Mouse (Mus musculus) kidney, embryonic 15.5 days (tissue): ENCODE results near the gene Prmt9. TPM values are rescaled to one million over a fixed set of nuclear protein-coding genes. Genes with fewer than 3 reads are reported as not detected.

Experiments
- ATAC-seq: fragments of 200-750 bp; cut with Nextera tagmentation; replicated peaks from 2 replicates; pipeline ENCODE4 v1.8.0; 2017; ENCODE audit warnings: moderate TSS enrichment; ENCODE audit not compliant: low FRiP score
- H3K27ac ChIP-seq: fragments of 300-500 bp; sonication (generic); 2 replicates; pipeline ENCODE4 v1.5.1; 2015; ENCODE audit warnings: mild to moderate bottlenecking, inconsistent platforms
- H3K27me3 ChIP-seq: fragments of 300-500 bp; sonication (generic); 2 replicates; pipeline ENCODE4 v1.6.1; 2015; ENCODE audit warnings: inconsistent platforms
- H3K36me3 ChIP-seq: fragments of 300-500 bp; sonication (generic); 2 replicates; pipeline ENCODE4 v1.6.1; 2015; ENCODE audit warnings: inconsistent platforms
- H3K4me1 ChIP-seq: fragments of 300-500 bp; sonication (generic); 2 replicates; pipeline ENCODE4 v1.6.1; 2015; ENCODE audit warnings: inconsistent platforms
- H3K4me2 ChIP-seq: fragments of 300-500 bp; sonication (generic); 2 replicates; pipeline ENCODE4 v1.6.1; 2015; ENCODE audit warnings: moderate library complexity, mild to moderate bottlenecking, inconsistent platforms
- H3K4me3 ChIP-seq: fragments of 300-500 bp; sonication (generic); replicated peaks from 2 replicates; pipeline ENCODE4 v1.5.1; 2015; ENCODE audit warnings: mild to moderate bottlenecking, inconsistent platforms
- H3K9ac ChIP-seq: fragments of 300-500 bp; sonication (generic); 2 replicates; pipeline ENCODE4 v1.6.1; 2015; ENCODE audit warnings: mild to moderate bottlenecking, inconsistent platforms
- H3K9me3 ChIP-seq: fragments of 300-500 bp; sonication (generic); replicated peaks from 2 replicates; pipeline ENCODE4 v1.6.1; 2016; ENCODE audit warnings: inconsistent platforms
- WGBS: fragments of 180-500 bp; shearing (Covaris S2); methylation state at CpG from one replicate; pipeline ENCODE4 v1.1.7; 2015; ENCODE audit warnings: mixed read lengths; 5-methylcytosine and 5-hydroxymethylcytosine counted together
- polyA plus RNA-seq: library from polyadenylated mRNA; unstranded; fragments of >200 nt; fragmentation: Nextera tagmentation; extraction: Ambion mirVana; gene quantifications from 2 replicates; pipeline ENCODE4 v1.2.1, GENCODE M21; 2015

The Prmt9 gene
- polyA plus RNA-seq, 1 experiment from 2014 or later = 19.6 TPM

DNA sequence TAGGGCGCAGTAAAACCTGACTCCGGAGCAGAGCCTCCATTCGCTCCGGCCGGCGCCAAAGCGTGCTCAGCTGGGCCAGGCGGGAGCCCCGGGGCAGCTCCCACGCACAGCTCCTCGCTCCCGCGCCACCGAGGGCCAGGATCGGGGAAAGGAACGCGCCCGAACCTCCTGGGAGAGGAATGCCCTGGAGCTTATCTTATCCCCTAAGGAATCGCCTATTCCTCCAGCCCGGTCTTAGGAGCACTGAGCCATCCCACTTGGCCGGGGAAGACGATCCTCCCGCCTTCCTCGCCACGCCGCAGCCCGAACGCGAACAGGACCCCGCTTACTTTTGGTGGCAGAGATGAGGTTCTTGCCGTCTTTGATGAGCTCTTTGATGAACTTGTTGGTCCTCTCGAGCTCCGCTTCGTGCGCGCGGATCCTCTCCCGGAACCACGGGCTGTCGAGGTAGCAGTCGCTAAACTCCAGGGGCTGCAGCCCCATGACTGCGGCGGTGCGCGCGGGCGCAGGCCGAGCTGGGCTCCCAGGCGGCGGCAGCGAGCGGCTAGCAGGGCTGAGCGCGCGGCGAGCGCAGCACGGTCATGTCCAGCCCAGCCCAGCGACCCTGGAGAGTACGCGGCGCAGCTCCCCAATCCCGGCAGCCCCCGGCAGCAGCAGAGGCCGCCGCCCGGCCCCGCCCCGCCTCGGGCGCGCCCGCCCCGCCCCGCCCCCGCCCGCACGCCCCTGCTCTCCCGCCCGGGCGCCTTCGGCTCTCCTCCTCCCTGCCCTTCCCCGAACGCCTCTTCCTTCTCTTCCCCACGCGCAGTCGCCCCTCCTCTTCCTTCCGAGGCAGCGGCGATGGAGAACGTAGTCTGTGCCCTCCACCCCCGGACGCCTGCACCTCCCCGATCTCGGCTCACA, 31.6 kb upstream of the Prmt9 start, which contains the start of gene Arhgap10:
Arhgap10 (minus strand) TSS at position 653 of the 900 bp plus-strand sequence.
- under 1% methylated on average over 67 of the region's 95 CpGs for WGBS
- Histone ChIP-seq H3K27me3 (no peaks in the 10 kb centered on the region), H3K27ac (peak within 1 kb of the TSS; percentile 90), H3K4me1 (peaks cover 47% of the 10 kb centered on the region), H3K9me3 (no peaks in the 10 kb centered on the region), H3K9ac (peak within 1 kb of the TSS; percentile 74), H3K4me2 (peak within 1 kb of the TSS; percentile 75), H3K4me3 (peak within 1 kb of the TSS; percentile 67), H3K36me3 (no peaks in the 10 kb centered on the region)
- ATAC-seq = peak; percentile 94

DNA sequence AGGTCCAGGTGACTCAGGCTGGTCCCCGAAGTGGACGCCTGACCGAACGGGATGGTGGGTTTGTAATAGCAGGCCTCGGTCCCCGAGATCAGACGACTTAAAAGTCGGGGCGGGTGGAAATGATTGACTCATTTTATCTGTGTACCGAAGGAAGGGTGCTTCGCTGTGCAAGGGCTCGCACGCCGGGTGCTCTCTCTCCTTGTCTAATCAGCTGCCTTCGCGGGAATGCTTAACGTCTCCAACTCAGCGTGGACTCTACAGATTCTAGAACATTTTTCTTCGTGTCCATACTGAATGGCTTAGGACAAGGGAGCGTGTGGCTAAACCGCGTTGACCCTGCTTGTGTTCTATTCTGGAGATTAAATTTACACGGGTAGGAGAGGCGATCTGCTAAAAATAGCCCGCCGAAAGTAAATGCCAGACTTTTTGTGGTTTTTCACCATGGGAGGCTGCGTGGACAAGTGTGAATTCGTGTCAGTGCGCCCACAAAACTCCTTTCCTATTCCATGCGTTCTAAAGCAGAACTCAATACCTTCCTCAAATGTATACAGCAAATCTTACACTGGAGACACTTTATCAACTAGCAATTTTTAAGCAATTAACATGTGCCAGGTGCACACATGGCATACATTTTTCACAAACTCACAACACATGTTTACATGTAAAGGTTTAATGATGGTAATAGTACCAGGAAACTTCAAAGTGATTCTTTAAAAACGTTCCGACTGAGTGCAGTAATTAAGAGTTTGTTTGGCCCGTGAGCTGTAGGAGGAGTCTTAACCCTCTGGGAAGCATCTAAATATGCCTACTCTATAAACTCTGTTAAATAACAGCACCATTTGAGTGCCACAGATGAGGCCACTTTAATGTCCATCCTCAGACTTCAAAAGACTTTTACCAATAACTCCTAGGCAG, 30.7 kb upstream of the Prmt9 start:
- H3K4me3 ChIP-seq = peak overlapping the region; percentile 67
- peaks cover 47% of the 10 kb centered on the region for H3K4me1 ChIP-seq
- no peaks in the 10 kb centered on the region for H3K27me3 ChIP-seq
- WGBS = 2% methylated on average over 33 of the region's 33 CpGs
- no peak; the same call in 1 of the 2 replicates for ATAC-seq
- H3K4me2 ChIP-seq = peak overlapping the region; percentile 75
- peak overlapping the region; percentile 74 for H3K9ac ChIP-seq
- no peaks in the 10 kb centered on the region for H3K9me3 ChIP-seq
- H3K27ac ChIP-seq = peak overlapping the region; percentile 90
- no peaks in the 10 kb centered on the region for H3K36me3 ChIP-seq

DNA sequence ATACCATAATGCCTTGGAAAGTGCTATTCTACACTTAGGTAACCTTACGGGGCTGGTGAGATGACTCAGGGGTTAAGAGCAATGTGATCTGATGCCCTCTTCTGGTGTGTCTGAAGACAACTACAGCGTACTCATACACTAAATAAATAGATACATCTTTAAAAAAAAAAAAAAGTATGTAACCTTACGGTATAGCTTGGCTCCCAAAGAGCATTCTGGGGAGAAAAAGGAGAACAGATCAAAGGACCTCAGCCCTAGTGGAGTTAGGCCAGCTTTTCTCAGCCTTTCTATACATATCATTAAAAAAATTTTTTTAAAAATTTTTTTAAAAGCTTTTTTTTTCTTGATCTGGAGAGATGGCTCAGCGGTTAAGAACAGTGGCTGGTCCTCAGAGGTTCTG, 28.6 kb upstream of the Prmt9 start:
- Histone ChIP-seq H3K27ac (no peak overlapping the region), H3K9me3 (no peaks in the 10 kb centered on the region), H3K9ac (no peak overlapping the region), H3K36me3 (no peaks in the 10 kb centered on the region), H3K4me2 (no peak overlapping the region), H3K4me1 (peaks cover 46% of the 10 kb centered on the region), H3K4me3 (no peak overlapping the region), H3K27me3 (no peaks in the 10 kb centered on the region)
- no peak for ATAC-seq
- WGBS = 89% methylated on average over 4 of the region's 4 CpGs

DNA sequence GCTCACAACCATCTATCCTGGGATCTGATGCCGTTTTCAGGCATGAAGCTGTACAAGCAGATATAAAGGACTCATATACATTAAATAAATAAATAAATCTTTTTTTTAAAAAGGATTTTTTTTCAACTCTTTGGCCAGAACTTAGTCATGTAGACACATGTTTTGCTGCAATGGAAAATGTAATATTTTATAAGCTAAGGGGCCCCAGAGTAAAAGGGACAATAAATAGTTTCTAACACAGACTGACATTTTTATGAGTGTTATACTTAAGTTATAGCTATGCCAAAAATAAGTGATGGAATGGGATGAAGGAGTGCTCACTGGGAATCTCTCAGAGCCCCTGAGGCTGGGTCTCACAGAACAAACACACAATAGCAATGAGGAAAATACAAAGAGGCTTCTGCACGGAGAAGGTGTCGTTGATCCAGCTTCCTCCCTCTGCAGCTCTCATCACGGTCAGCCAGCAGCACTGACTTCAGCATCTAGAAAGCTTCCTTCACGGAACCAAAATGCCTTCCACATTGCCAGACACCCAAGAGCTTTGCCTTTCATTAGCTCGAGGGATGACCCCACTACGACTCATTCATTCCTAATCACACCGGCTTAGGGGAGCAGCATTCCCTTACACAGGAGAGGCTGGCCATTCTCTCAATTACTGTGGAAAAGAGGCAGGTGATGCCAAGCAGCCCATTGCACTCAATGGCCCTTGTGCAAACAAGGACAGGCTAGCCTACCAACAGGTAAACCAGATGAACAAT, 28.0 kb upstream of the Prmt9 start:
- Histone ChIP-seq H3K4me2 (no peak overlapping the region), H3K4me3 (no peak overlapping the region), H3K9ac (no peak overlapping the region), H3K36me3 (no peaks in the 10 kb centered on the region), H3K9me3 (no peaks in the 10 kb centered on the region), H3K27ac (no peak overlapping the region), H3K27me3 (no peaks in the 10 kb centered on the region), H3K4me1 (peaks cover 40% of the 10 kb centered on the region)
- WGBS = 67% methylated on average over 8 of the region's 8 CpGs
- ATAC-seq = no peak

DNA sequence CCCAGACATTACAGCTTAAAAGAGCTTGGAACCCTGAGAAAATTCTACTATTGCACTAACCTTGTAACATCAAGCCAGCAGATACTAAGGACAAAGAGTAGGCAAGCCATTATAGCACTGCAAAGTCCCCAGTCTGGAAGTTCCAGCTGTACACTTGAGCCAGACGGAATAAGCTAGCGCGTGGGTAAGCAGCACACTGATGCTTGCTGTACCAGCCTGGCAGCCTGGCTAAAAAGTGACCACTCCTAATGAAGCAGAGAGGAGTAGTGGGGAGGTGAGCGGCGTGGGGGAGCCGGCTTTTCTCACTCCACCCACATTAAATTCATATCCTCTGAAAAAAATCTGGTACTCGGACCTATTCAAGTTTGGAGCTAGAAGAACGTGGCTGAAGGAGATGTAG, 26.2 kb upstream of the Prmt9 start:
- ATAC-seq = no peak
- peak overlapping the region; percentile 15; the same call in 1 of the 2 replicates for H3K4me2 ChIP-seq
- H3K4me3 ChIP-seq = no peak overlapping the region
- no peak overlapping the region for H3K9ac ChIP-seq
- peaks cover 32% of the 10 kb centered on the region for H3K4me1 ChIP-seq
- H3K36me3 ChIP-seq = no peaks in the 10 kb centered on the region
- H3K9me3 ChIP-seq = no peaks in the 10 kb centered on the region
- no peaks in the 10 kb centered on the region for H3K27me3 ChIP-seq
- WGBS = 47% methylated on average over 8 of the region's 8 CpGs
- H3K27ac ChIP-seq = peak overlapping the region; percentile 78; the same call in 1 of the 2 replicates

DNA sequence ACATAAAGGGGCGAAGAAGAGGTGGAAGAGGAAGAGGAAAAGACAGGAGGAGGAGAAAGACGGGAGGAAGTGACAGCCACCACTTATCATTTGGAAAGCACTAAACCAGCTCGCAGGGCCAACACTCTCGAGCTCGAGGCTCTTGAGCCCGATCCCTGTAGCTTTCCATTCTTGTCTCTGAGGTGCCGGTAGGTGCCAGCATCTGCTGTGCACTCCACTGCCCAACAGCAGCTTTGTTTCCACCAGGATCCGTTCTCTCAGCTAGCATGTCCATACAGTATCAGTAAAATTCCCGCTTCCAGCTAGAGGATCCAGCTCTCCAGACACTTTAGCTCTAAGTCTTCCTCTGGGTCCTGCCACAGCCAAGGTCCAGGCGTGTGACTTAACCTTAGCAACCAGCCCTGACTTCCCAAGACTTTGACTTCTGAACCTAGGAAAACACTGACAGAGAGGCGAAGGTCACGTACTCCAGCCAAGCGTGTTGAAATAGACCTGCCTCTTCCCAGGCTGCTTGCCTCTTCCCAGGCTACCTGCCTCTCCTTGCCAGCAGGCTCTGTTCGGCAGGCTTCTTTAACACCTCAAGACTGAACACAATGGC, 25.1 kb upstream of the Prmt9 start:
- Histone ChIP-seq H3K9ac (no peak overlapping the region), H3K9me3 (no peaks in the 10 kb centered on the region), H3K27ac (peak overlapping the region; percentile 78), H3K27me3 (no peaks in the 10 kb centered on the region), H3K4me3 (no peak overlapping the region), H3K36me3 (no peaks in the 10 kb centered on the region), H3K4me2 (peak overlapping the region; percentile 39), H3K4me1 (peaks cover 26% of the 10 kb centered on the region)
- ATAC-seq = peak; percentile 76
- WGBS = 39% methylated on average over 14 of the region's 14 CpGs

DNA sequence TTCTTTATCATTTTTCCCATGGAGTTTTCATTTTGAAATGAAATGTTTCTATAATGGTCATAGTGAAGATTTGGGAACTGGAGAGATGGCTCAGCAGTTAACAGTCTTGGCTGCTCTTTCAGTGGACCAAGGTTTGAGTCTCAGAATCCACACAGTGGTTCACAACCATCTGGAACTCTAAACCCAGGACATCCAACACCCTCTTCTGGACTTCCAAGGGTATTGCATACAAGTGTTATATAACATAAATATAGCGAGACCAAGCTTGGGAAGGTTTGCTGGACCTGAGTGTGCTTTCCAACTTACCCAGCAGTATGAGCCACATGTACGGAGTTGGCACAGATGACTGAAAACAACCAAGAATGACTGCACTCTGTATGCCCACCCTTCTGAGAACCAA, 24.3 kb upstream of the Prmt9 start:
- peak overlapping the region; percentile 25; the same call in 1 of the 2 replicates for H3K27ac ChIP-seq
- no peak for ATAC-seq
- no peaks in the 10 kb centered on the region for H3K36me3 ChIP-seq
- no peak overlapping the region for H3K4me2 ChIP-seq
- no peaks in the 10 kb centered on the region for H3K9me3 ChIP-seq
- H3K9ac ChIP-seq = no peak overlapping the region
- no peak overlapping the region for H3K4me3 ChIP-seq
- H3K4me1 ChIP-seq = peaks cover 21% of the 10 kb centered on the region
- no peaks in the 10 kb centered on the region for H3K27me3 ChIP-seq
- WGBS = 95% methylated on average over 2 of the region's 2 CpGs

DNA sequence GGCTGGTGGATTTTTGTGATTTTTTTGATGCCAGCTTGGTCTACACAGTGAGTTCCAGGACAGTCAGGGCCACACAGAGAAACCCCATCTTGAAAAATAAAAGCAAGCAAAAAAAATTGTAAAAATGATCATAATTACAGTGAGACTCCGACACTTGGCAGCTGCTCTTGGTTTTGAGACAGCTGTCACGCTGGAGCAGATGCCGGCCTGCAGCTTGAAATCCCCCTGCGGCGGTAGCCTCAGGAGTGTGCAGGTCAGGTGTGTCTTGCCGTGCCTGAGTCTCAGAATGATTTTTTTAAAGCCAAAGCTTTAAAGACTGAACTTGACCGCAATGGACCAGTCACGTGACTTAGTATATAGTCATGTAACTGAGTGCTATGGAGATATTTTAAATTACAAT, 23.1 kb upstream of the Prmt9 start:
- Histone ChIP-seq H3K4me1 (peaks cover 21% of the 10 kb centered on the region), H3K4me2 (no peak overlapping the region), H3K9me3 (no peaks in the 10 kb centered on the region), H3K4me3 (no peak overlapping the region), H3K36me3 (no peaks in the 10 kb centered on the region), H3K9ac (no peak overlapping the region), H3K27me3 (no peaks in the 10 kb centered on the region), H3K27ac (no peak overlapping the region)
- ATAC-seq = no peak
- WGBS = 80% methylated on average over 8 of the region's 8 CpGs

DNA sequence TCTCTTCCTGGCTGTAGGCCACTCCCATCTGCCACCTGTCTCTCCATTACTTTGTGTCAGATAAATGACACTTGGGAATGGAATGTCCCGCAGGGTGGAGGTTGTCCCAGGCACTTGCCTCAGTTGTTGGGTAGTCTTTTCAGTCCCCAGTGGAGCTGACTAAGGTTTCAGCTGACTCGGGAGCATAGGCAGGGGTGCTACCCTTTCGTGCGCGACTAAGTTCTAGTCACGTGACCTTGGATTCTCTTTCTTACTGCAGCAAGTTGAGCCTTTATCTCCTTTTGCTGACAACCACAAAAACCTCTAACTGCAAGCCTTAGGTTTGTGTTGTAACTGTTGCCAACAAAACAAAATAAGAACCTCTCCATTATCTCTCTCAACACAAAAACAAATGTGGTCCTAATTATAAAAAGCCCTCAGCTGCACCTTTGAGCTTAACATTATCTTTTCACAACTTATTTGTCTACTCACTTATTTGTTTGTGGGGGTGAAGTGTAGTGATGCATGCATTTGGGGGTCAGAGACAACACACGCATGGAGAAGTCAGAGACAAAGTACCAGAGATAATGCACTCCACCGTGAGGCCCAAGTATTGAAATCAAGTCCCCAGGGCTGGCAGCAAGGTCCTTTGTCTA, 14.7 kb upstream of the Prmt9 start:
- peak; percentile 40; the same call in 1 of the 2 replicates for ATAC-seq
- 59% methylated on average over 8 of the region's 8 CpGs for WGBS
- Histone ChIP-seq H3K9me3 (no peaks in the 10 kb centered on the region), H3K9ac (no peak overlapping the region), H3K27me3 (no peaks in the 10 kb centered on the region), H3K4me3 (no peak overlapping the region), H3K4me1 (no peaks in the 10 kb centered on the region), H3K4me2 (no peak overlapping the region), H3K27ac (no peak overlapping the region), H3K36me3 (no peaks in the 10 kb centered on the region)

DNA sequence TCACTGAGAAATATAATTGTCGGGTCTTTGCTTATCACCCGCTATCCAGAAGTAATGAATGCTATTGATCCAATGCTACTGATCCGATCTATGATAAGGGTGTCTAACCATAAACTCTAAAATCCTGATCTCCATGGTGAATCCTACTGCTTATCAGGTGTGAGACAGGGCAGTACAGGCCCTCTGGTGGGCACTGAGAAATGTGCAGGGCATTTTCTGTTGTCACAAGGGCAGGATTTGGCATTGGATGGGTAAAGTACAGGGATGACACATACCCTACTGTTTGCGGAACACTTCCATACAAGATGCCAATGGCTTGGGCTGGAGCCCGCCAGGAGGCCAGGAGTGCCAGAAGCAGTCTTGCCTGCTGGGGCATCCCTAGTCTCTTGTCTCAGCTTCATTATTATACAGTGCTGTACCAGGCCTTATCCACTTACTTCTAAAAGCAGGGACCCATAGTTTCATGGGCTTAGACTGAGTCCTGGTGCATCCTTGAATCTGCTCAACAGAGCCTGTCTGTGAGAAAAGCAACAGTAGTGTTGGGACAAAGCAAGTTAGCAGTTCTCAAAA, 14.1 kb upstream of the Prmt9 start:
- Histone ChIP-seq H3K4me2 (no peak overlapping the region), H3K4me3 (no peak overlapping the region), H3K9ac (no peak overlapping the region), H3K9me3 (no peaks in the 10 kb centered on the region), H3K27ac (no peak overlapping the region), H3K36me3 (no peaks in the 10 kb centered on the region), H3K27me3 (no peaks in the 10 kb centered on the region), H3K4me1 (no peaks in the 10 kb centered on the region)
- 83% methylated on average over 5 of the region's 5 CpGs for WGBS
- peak; percentile 70 for ATAC-seq
